Mouse (Mus musculus): ENCODE data around the gene Icam2. TPM values are rescaled to one million over a fixed set of nuclear protein-coding genes. Genes with fewer than 3 reads are reported as not detected.
"Not testable (repeated sequence)": the region's sequence is repeated elsewhere in the genome, so short reads cannot be mapped to it uniquely, and the experiment has no call there.

Icam2 gene
- polyA plus RNA-seq, 1 experiment, result 82.6 TPM

DNA sequence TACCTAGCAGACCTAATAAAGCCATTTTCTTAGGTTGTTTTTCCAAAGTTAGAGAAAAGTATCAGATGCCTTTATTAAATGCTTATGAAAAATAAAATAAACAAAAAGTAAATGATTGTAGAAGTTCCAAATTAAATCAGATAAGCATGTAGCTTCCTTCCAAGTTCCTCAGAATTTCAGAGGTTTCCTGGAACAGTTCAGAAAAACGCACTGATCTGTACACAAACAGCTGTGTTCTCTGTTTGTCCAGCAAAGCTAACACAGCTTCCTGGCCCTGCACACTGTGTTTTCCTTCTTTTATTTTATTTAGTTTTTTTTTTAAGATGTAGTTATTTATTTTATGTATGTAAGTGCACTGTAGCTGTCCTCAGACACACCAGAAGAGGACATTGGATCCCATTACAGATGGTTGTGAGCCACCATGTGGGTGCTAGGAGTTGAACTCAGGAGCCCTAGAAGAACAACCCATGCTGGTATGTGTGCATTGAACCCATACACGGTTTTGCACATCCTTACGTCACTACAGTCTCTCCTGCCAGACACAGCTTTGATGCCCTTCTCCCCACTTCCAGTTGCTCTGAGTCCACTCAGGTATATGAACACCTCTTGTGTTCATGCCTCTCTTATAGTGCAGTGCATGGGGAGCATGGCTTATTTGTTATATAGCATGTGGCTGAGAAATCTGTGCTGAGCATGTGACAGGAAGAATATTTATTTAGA lies 24.9 kb upstream of the Icam2 start:
- 89% methylated on average over 3 of the region's 3 CpGs for WGBS
- TF ChIP-seq CTCF (IDR thresholded peaks at IDR 0.05; ENCODE audit: extremely low read depth, insufficient read depth, insufficient read length, insufficient replicate concordance), result no peak
- TF ChIP-seq POLR2A (IDR thresholded peaks at IDR 0.05; ENCODE audit: low read depth, low read length), result no peak
- Histone ChIP-seq H3K4me1 (ENCODE audit: control insufficient read depth, insufficient read depth, insufficient read length) (no peaks in the 10 kb centered on the region), H3K36me3 (ENCODE audit: control insufficient read depth, insufficient read depth, low read length) (peaks cover 5% of the 10 kb centered on the region; the same call in 1 of the 2 replicates), H3K27ac (ENCODE audit: insufficient read depth, low read length) (no peak overlapping the region), H3K4me3 (ENCODE audit: extremely low read depth, insufficient read depth, insufficient read length) (no peak overlapping the region), H3K27me3 (ENCODE audit: control insufficient read depth, insufficient read depth, low read length) (no peaks in the 10 kb centered on the region)
- DNase-seq (ENCODE audit: low read depth in 1 of 2, low spot score in 2 of 2), result no peak

DNA sequence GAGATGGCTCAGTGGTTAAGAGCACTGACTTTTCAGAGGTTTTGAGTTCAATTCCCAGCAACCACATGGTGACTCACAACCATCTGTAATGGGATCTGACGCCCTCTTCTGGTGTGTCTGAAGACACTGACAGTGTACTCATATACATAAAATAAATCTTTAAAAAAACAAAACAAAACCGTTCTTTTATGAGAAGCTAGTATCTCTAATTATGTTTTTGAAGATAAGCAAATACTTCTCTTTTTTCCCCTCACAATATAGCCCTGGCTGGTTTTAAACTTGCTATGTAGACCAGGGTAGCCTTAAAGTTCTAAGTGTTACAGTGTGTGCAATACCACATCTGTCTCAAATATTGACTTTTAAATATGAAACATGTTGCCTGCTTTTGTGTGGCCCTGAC lies 23.3 kb upstream of the Icam2 start:
- Histone ChIP-seq H3K27me3 (ENCODE audit: control insufficient read depth, insufficient read depth, low read length) (no peaks in the 10 kb centered on the region), H3K4me3 (ENCODE audit: extremely low read depth, insufficient read depth, insufficient read length) (no peak overlapping the region), H3K27ac (ENCODE audit: insufficient read depth, low read length) (no peak overlapping the region), H3K4me1 (ENCODE audit: control insufficient read depth, insufficient read depth, insufficient read length) (no peaks in the 10 kb centered on the region), H3K36me3 (ENCODE audit: control insufficient read depth, insufficient read depth, low read length) (peaks cover 9% of the 10 kb centered on the region)
- TF ChIP-seq POLR2A (IDR thresholded peaks at IDR 0.05; ENCODE audit: low read depth, low read length) (no peak), CTCF (IDR thresholded peaks at IDR 0.05; ENCODE audit: extremely low read depth, insufficient read depth, insufficient read length, insufficient replicate concordance) (no peak)
- DNase-seq (ENCODE audit: low read depth in 1 of 2, low spot score in 2 of 2), result no peak
- WGBS, result 89% methylated on average over 2 of the region's 2 CpGs

DNA sequence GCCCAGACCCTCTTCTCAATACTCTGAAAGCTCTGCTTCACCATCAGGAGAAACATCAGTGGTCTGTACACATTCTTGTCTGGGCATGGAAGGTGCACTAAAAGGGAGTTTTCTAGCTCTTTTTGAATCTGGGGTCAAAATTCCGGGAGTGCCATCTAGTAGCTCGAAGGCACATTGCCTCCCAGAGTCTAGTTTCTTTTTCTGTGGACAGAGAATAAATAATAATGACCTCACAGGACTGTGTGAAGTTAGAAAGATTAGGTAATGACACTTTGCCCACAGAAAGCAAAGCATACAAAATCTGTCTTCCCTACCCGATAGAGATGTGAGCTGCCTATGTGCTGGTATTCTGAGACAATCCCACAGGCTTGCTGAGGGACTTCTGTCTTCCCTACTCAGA lies 22.6 kb upstream of the Icam2 start:
- H3K27me3 ChIP-seq (ENCODE audit: control insufficient read depth, insufficient read depth, low read length), result no peaks in the 10 kb centered on the region
- H3K4me3 ChIP-seq (ENCODE audit: extremely low read depth, insufficient read depth, insufficient read length), result no peak overlapping the region
- H3K4me1 ChIP-seq (ENCODE audit: control insufficient read depth, insufficient read depth, insufficient read length), result no peaks in the 10 kb centered on the region
- H3K27ac ChIP-seq (ENCODE audit: insufficient read depth, low read length), result no peak overlapping the region
- DNase-seq (ENCODE audit: low read depth in 1 of 2, low spot score in 2 of 2), result no peak
- 89% methylated on average over 3 of the region's 3 CpGs for WGBS
- peaks cover 9% of the 10 kb centered on the region for H3K36me3 ChIP-seq (ENCODE audit: control insufficient read depth, insufficient read depth, low read length)
- TF ChIP-seq CTCF (IDR thresholded peaks at IDR 0.05; ENCODE audit: extremely low read depth, insufficient read depth, insufficient read length, insufficient replicate concordance) (no peak), POLR2A (IDR thresholded peaks at IDR 0.05; ENCODE audit: low read depth, low read length) (no peak)

DNA sequence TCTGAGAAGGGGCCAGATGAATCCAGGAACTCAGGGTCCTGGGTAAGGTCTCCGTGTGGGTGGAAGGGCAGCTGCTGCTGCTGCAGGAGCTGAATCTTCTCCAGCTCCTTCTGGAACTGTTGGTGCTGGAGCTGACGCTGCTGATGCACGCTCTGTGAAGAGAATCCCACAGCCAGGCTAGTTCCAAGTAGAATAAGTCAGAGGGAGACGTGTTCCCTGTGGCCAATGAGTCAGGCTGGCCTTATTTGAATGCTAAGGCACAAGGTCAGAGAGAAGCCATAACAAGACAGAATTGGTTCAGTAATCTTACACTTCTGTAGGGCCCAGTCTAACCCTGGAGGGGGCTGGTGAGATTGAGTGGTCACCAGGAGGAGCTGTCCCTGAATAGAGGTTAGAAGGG lies 22.1 kb upstream of the Icam2 start:
- 95% methylated on average over 4 of the region's 4 CpGs for WGBS
- TF ChIP-seq CTCF (IDR thresholded peaks at IDR 0.05; ENCODE audit: extremely low read depth, insufficient read depth, insufficient read length, insufficient replicate concordance) (no peak), POLR2A (IDR thresholded peaks at IDR 0.05; ENCODE audit: low read depth, low read length) (no peak)
- Histone ChIP-seq H3K36me3 (ENCODE audit: control insufficient read depth, insufficient read depth, low read length) (peaks cover 12% of the 10 kb centered on the region), H3K4me1 (ENCODE audit: control insufficient read depth, insufficient read depth, insufficient read length) (no peaks in the 10 kb centered on the region), H3K27me3 (ENCODE audit: control insufficient read depth, insufficient read depth, low read length) (no peaks in the 10 kb centered on the region), H3K4me3 (ENCODE audit: extremely low read depth, insufficient read depth, insufficient read length) (no peak overlapping the region), H3K27ac (ENCODE audit: insufficient read depth, low read length) (no peak overlapping the region)
- no peak for DNase-seq (ENCODE audit: low read depth in 1 of 2, low spot score in 2 of 2)

DNA sequence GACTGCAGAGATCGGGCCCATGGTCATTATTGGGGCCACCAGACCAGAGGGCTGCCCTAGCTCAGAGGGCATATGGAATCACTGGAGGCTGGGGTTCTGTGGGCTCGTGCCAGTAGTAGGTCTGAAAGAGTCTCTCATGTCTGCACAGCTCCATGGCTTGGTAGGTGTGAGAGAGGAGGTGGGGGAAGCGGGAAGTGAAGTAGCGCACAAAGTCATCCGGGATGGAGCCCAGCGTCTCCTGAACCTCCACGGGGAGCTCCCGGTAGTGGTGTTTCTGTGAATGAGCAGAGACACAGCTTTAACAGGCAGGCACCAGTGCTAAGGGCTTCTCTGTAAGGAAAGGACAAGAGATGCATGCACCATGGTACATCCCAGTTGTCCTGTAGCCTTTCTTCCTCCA lies 10.6 kb upstream of the Icam2 start:
- no peak overlapping the region for H3K4me3 ChIP-seq (ENCODE audit: extremely low read depth, insufficient read depth, insufficient read length)
- H3K27me3 ChIP-seq (ENCODE audit: control insufficient read depth, insufficient read depth, low read length), result no peaks in the 10 kb centered on the region
- no peak for DNase-seq (ENCODE audit: low read depth in 1 of 2, low spot score in 2 of 2)
- TF ChIP-seq POLR2A (IDR thresholded peaks at IDR 0.05; ENCODE audit: low read depth, low read length), result no peak
- no peak for TF ChIP-seq CTCF (IDR thresholded peaks at IDR 0.05; ENCODE audit: extremely low read depth, insufficient read depth, insufficient read length, insufficient replicate concordance)
- H3K27ac ChIP-seq (ENCODE audit: insufficient read depth, low read length), result no peak overlapping the region
- peaks cover 5% of the 10 kb centered on the region for H3K36me3 ChIP-seq (ENCODE audit: control insufficient read depth, insufficient read depth, low read length)
- WGBS, result 94% methylated on average over 8 of the region's 8 CpGs
- no peaks in the 10 kb centered on the region for H3K4me1 ChIP-seq (ENCODE audit: control insufficient read depth, insufficient read depth, insufficient read length)

DNA sequence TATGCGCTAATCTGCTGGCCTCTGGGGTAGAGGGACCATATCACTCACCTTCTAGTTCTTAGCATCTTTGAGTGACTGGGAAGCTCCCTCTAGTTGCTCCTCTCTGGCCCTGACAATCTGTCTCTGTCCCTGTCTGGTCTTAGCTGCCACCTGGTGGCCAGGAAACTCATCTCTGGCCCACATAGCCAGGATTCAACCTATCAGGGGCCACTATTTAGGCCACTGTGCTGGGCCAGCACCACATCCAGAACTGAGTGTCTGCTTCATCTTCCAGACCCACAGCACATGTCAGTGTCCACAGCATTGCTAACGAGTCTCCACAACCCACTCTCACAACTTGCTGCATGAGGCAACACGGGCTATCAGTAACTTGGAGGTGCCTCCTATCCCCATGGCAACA lies 9.8 kb upstream of the Icam2 start:
- no peaks in the 10 kb centered on the region for H3K27me3 ChIP-seq (ENCODE audit: control insufficient read depth, insufficient read depth, low read length)
- no peaks in the 10 kb centered on the region for H3K36me3 ChIP-seq (ENCODE audit: control insufficient read depth, insufficient read depth, low read length)
- no peaks in the 10 kb centered on the region for H3K4me1 ChIP-seq (ENCODE audit: control insufficient read depth, insufficient read depth, insufficient read length)
- DNase-seq (ENCODE audit: low read depth in 1 of 2, low spot score in 2 of 2), result peak in 1 of 2 experiments; percentile 31
- 94% methylated on average over 3 of the region's 3 CpGs for WGBS
- peak; percentile 11; the same call in 1 of the 2 replicates for TF ChIP-seq CTCF (IDR thresholded peaks at IDR 0.05; ENCODE audit: extremely low read depth, insufficient read depth, insufficient read length, insufficient replicate concordance)
- no peak for TF ChIP-seq POLR2A (IDR thresholded peaks at IDR 0.05; ENCODE audit: low read depth, low read length)
- no peak overlapping the region for H3K4me3 ChIP-seq (ENCODE audit: extremely low read depth, insufficient read depth, insufficient read length)
- H3K27ac ChIP-seq (ENCODE audit: insufficient read depth, low read length), result no peak overlapping the region

DNA sequence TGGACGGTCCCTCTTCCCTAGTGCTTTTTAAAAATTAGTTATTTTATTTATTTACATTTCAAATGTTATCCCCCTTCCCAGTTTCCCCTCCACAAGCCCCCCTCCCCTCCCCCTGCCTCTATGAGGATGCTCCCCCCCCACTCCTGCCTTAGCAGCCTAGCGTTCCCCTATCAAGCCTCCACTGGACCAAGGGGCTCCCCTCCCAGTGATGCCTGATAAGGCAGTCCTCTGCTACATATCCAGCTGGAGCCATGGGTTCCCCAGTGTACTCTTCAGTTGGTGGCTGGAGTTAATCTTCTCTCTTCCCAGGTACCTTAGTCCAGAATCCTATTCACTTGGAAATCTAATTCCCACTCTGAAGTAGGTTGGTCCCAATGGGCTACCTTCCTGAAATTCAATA lies 6.2 kb upstream of the Icam2 start:
- H3K4me3 ChIP-seq (ENCODE audit: extremely low read depth, insufficient read depth, insufficient read length); H3K27me3 ChIP-seq (ENCODE audit: control insufficient read depth, insufficient read depth, low read length); H3K36me3 ChIP-seq (ENCODE audit: control insufficient read depth, insufficient read depth, low read length); H3K27ac ChIP-seq (ENCODE audit: insufficient read depth, low read length); DNase-seq (ENCODE audit: low read depth in 1 of 2, low spot score in 2 of 2); H3K4me1 ChIP-seq (ENCODE audit: control insufficient read depth, insufficient read depth, insufficient read length): not testable (repeated sequence)
- WGBS, result 86% methylated on average over 2 of the region's 2 CpGs
